Mouse (Mus musculus) large intestine, adult 2 months (tissue): ENCODE data around the gene Slco1a6. TPM values are rescaled to one million over a fixed set of nuclear protein-coding genes. Genes with fewer than 3 reads are reported as not detected.

Experiments used
- DNase-seq: peaks from one replicate; pipeline ENCODE4 v3.0.0-alpha.2; 2012; ENCODE audit warnings: low read depth, low spot score
- WGBS: fragments of 180-500 bp; shearing (Covaris S2); methylation state at CpG from one replicate; pipeline ENCODE4 v1.1.7; 2018; 5-methylcytosine and 5-hydroxymethylcytosine counted together
- polyA plus RNA-seq: library from polyadenylated mRNA; depleted of rRNA; stranded (reverse); fragments of >200 nt; gene quantifications from 2 replicates; pipeline ENCODE4 v1.2.3, GENCODE M21; 2012; rRNA removed

Gene Slco1a6
- polyA plus RNA-seq, 1 experiment = not detected

GRCm38 (mm10) chr6:142041896-142042295 lies 166.4 kb downstream of the Slco1a6 start:
- WGBS = 90% methylated on average over 3 of the region's 3 CpGs
- no peak for DNase-seq

GRCm38 (mm10) chr6:142040306-142041175 lies 167.8 kb downstream of the Slco1a6 start:
- no peak for DNase-seq
- WGBS = 50% methylated on average over 16 of the region's 16 CpGs

GRCm38 (mm10) chr6:142035771-142036170 lies 172.6 kb downstream of the Slco1a6 start:
- WGBS = 79% methylated on average over 2 of the region's 2 CpGs
- DNase-seq = no peak

Other genes starting within 250 kb of the Slco1a6 start
- not detected in 2 replicates for gene Gm6614, start 197.1 kb downstream of the Slco1a6 start, polyA plus RNA-seq
- 1.4 and 3.9 TPM in 2 replicates for gene Iapp, start 89.9 kb upstream of the Slco1a6 start, polyA plus RNA-seq
- not detected in 2 replicates for gene Slco1a5, start 114.5 kb upstream of the Slco1a6 start, polyA plus RNA-seq
- 5.9 and 8.2 TPM in 2 replicates for gene Pyroxd1, start 137.1 kb upstream of the Slco1a6 start, polyA plus RNA-seq
- gene Recql, start 178.6 kb upstream of the Slco1a6 start, polyA plus RNA-seq = 4.3 and 5.4 TPM in 2 replicates
- gene Golt1b, start 178.7 kb upstream of the Slco1a6 start, polyA plus RNA-seq = 7.7 and 8.0 TPM in 2 replicates
- 0.27 and 0.36 TPM in 2 replicates for gene Spx, start 204.9 kb upstream of the Slco1a6 start, polyA plus RNA-seq